Mouse (Mus musculus): ENCODE results near the gene Gmnn. TPM values are rescaled to one million over a fixed set of nuclear protein-coding genes. Genes with fewer than 3 reads are reported as not detected.

The Gmnn gene
- 91.4 and 105 TPM in 2 replicates for polyA plus RNA-seq (2011; ENCODE audit: insufficient read depth, insufficient read length, low replicate concordance, missing spikeins)

GRCm38 (mm10) chr13:24761403-24762227, at the start of gene Gmnn:
Gene Gmnn (minus strand): TSS chr13:24761923.
- H3K4me3 ChIP-seq (replicated peaks; ENCODE audit: control insufficient read depth, low read depth, low read length), result peak within 1 kb of the TSS; percentile 77
- under 1% methylated on average over 79 of the region's 79 CpGs for WGBS
- H3K27ac ChIP-seq (ENCODE audit: control insufficient read depth, insufficient read depth, low read depth, low read length, poor library complexity), result peak within 1 kb of the TSS; percentile 92
- TF ChIP-seq CTCF (IDR thresholded peaks at IDR 0.05; ENCODE audit: control insufficient read depth, insufficient read depth, low read length) (no peak), POLR2A (IDR thresholded peaks at IDR 0.05; ENCODE audit: borderline replicate concordance, control insufficient read depth, low read depth, low read length) (peak; percentile 78)
- peaks cover 1% of the 10 kb centered on the region for H3K4me1 ChIP-seq (ENCODE audit: control insufficient read depth, insufficient read depth, low read length)

DNA sequence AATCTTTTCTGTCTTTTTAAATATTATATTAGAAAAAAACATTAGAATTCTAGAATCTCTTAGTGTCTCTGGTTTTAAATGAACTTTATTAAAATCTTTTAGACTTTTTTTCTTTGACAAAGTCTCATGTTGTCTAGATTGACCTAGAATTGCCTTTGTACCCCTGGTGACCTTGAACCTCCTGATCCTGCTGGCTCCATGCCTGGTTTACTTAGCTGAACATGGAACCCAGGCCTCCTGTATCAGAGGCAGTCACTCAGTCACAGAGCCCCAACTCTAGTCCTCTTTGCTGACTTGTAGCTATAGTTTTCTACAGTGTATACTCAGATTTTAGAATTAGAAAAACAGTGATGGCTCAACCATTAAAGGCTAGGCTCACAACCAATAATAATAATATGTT, 44.4 kb upstream of the Gmnn start:
- Histone ChIP-seq H3K4me3 (replicated peaks; ENCODE audit: control insufficient read depth, low read depth, low read length) (no peak overlapping the region), H3K27ac (ENCODE audit: control insufficient read depth, insufficient read depth, low read depth, low read length, poor library complexity) (no peak overlapping the region), H3K4me1 (ENCODE audit: control insufficient read depth, insufficient read depth, low read length) (peaks cover 1% of the 10 kb centered on the region; the same call in 1 of the 2 replicates)
- TF ChIP-seq CTCF (IDR thresholded peaks at IDR 0.05; ENCODE audit: control insufficient read depth, insufficient read depth, low read length) (no peak), POLR2A (IDR thresholded peaks at IDR 0.05; ENCODE audit: borderline replicate concordance, control insufficient read depth, low read depth, low read length) (no peak)

GRCm38 (mm10) chr13:24803196-24803595, 41.5 kb upstream of the Gmnn start:
- peak overlapping the region; percentile 61 for H3K4me3 ChIP-seq (replicated peaks; ENCODE audit: control insufficient read depth, low read depth, low read length)
- 7% methylated on average over 2 of the region's 2 CpGs for WGBS
- H3K4me1 ChIP-seq (ENCODE audit: control insufficient read depth, insufficient read depth, low read length), result peaks cover 1% of the 10 kb centered on the region; the same call in 1 of the 2 replicates
- TF ChIP-seq CTCF (IDR thresholded peaks at IDR 0.05; ENCODE audit: control insufficient read depth, insufficient read depth, low read length), result no peak
- TF ChIP-seq POLR2A (IDR thresholded peaks at IDR 0.05; ENCODE audit: borderline replicate concordance, control insufficient read depth, low read depth, low read length), result no peak
- H3K27ac ChIP-seq (ENCODE audit: control insufficient read depth, insufficient read depth, low read depth, low read length, poor library complexity), result no peak overlapping the region

DNA sequence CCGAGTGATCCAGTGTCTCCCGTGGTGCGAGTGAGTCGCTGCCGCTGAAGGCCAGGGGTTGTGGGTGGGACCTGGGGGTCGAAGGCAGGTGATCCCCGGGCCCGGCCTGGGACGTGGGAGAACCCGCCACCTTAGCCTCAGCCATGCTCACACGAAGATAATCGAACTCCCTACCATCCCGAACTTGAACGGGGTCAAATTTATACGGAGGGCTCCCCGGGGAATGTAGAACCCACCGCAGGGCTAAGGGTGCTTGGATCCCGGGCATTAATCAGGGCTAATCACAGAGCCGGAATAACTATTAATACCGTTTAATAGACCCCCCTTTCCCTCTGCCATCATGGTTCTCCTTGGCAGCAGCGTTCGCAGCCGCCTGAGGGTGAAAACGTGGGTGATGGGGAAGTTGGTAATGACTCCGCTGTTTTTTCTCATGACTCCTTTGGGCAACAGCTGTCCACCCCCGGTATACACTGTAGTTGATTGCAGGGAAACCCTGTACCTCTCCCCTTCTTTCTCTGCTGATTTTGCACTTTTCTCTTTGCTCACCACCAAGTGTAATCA, 40.5 kb upstream of the Gmnn start:
- H3K27ac ChIP-seq (ENCODE audit: control insufficient read depth, insufficient read depth, low read depth, low read length, poor library complexity), result peak overlapping the region; percentile 61
- H3K4me3 ChIP-seq (replicated peaks; ENCODE audit: control insufficient read depth, low read depth, low read length), result peak overlapping the region; percentile 72
- under 1% methylated on average over 26 of the region's 26 CpGs for WGBS

GRCm38 (mm10) chr13:24801308-24801921, 39.7 kb upstream of the Gmnn start, which contains the start of gene BC005537:
Gene BC005537 (plus strand): TSS chr13:24801657.
- TF ChIP-seq POLR2A (IDR thresholded peaks at IDR 0.05; ENCODE audit: borderline replicate concordance, control insufficient read depth, low read depth, low read length), result no peak
- TF ChIP-seq CTCF (IDR thresholded peaks at IDR 0.05; ENCODE audit: control insufficient read depth, insufficient read depth, low read length), result no peak
- peak within 1 kb of the TSS; percentile 94 for H3K4me3 ChIP-seq (replicated peaks; ENCODE audit: control insufficient read depth, low read depth, low read length)
- WGBS, result 1% methylated on average over 60 of the region's 74 CpGs
- H3K4me1 ChIP-seq (ENCODE audit: control insufficient read depth, insufficient read depth, low read length), result peaks cover 1% of the 10 kb centered on the region; the same call in 1 of the 2 replicates
- H3K27ac ChIP-seq (ENCODE audit: control insufficient read depth, insufficient read depth, low read depth, low read length, poor library complexity), result peak within 1 kb of the TSS; percentile 100

More for the DNA sequence above, 40.5 kb upstream of the Gmnn start:
- peaks cover 1% of the 10 kb centered on the region; the same call in 1 of the 2 replicates for H3K4me1 ChIP-seq (ENCODE audit: control insufficient read depth, insufficient read depth, low read length)
- TF ChIP-seq CTCF (IDR thresholded peaks at IDR 0.05; ENCODE audit: control insufficient read depth, insufficient read depth, low read length) (no peak), POLR2A (IDR thresholded peaks at IDR 0.05; ENCODE audit: borderline replicate concordance, control insufficient read depth, low read depth, low read length) (peak; percentile 19; the same call in 1 of the 2 replicates)

DNA sequence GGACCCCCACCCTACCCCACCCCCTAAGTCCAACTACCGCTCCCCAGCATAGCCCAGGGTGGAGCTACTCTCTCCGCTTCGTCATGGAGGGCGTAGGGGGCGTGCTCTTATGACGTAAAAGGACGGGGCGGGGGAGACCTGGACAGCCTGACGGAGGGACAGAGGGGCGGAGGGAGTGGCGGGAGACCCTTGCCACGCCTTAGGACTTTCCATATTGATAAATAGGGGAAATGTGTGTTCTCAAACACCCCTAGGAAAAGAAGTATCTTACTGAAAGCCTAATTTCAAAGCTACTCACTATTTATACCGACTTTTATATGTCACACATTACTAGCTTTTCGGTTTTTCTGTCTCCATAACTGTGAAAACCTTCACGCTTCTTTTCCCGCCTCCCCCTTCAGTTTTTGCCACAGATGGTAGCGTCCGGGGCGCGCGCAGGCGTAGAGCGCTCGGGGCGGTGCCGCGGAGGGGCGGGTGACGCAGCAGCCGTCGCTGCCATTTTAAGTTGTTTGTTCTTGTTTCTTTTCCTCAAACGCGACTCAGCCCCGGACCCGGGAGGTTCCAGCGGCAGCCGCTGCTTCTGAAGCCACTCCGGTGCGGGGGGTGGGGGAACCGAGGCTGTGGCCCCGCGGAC, 39.1 kb upstream of the Gmnn start:
- WGBS, result under 1% methylated on average over 42 of the region's 42 CpGs
- Histone ChIP-seq H3K4me1 (ENCODE audit: control insufficient read depth, insufficient read depth, low read length) (peaks cover 1% of the 10 kb centered on the region; the same call in 1 of the 2 replicates), H3K27ac (ENCODE audit: control insufficient read depth, insufficient read depth, low read depth, low read length, poor library complexity) (peak overlapping the region; percentile 100), H3K4me3 (replicated peaks; ENCODE audit: control insufficient read depth, low read depth, low read length) (peak overlapping the region; percentile 94)
- peak; percentile 100 for TF ChIP-seq POLR2A (IDR thresholded peaks at IDR 0.05; ENCODE audit: borderline replicate concordance, control insufficient read depth, low read depth, low read length)
- no peak for TF ChIP-seq CTCF (IDR thresholded peaks at IDR 0.05; ENCODE audit: control insufficient read depth, insufficient read depth, low read length)

DNA sequence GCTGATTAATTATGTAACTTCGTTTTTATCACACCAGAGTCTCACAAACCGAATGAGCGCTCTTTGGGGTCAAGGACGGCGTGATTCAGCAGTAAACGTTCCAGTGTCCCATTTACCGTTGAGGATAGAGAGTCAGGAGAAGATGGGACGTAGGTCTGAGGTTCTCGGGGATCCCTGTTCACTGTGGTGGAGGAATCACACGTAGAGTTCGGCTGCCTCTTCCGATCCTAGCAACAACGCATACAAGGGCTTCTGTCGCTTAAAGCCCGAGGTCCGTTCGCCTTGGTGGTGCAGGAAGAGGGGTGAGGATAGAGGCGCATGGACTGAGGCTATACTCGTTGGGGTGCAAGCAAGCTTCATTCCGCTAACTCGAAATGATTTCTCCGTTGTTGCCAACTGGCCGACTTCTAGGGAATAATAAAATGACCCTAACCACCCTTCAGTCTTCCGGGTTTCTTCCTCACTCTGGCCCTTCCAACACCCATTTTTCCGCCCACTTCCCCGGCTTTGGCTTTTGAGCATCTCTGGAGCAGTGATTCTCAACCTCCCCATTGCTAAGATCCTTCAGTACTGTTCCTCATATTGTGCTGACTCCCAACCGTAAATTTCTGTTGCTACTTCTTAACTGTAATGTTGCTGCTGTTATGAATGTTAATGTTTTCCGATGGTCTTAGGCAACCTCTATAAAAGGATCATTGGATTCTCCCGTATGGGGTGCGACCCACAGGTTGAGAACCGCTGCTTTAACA, 38.4 kb upstream of the Gmnn start:
- WGBS, result under 1% methylated on average over 31 of the region's 31 CpGs
- TF ChIP-seq CTCF (IDR thresholded peaks at IDR 0.05; ENCODE audit: control insufficient read depth, insufficient read depth, low read length) (no peak), POLR2A (IDR thresholded peaks at IDR 0.05; ENCODE audit: borderline replicate concordance, control insufficient read depth, low read depth, low read length) (no peak; the same call in 1 of the 2 replicates)
- H3K27ac ChIP-seq (ENCODE audit: control insufficient read depth, insufficient read depth, low read depth, low read length, poor library complexity), result peak overlapping the region; percentile 93
- H3K4me3 ChIP-seq (replicated peaks; ENCODE audit: control insufficient read depth, low read depth, low read length), result peak overlapping the region; percentile 94
- H3K4me1 ChIP-seq (ENCODE audit: control insufficient read depth, insufficient read depth, low read length), result peaks cover 1% of the 10 kb centered on the region; the same call in 1 of the 2 replicates
